Mouse (Mus musculus) kidney, postnatal 36 days (tissue): Measurements from ENCODE around the gene Evpl.

Experiments used
- DNase-seq, 2 experiments: peaks; one replicate each; pipeline ENCODE4 v3.0.0; 2021 to 2022; ENCODE audit warnings: mixed read lengths in 2 of 2

Evpl gene

GRCm38 (mm10) chr11:116255090-116255981, 17.5 kb upstream of the Evpl start:
- no peak for DNase-seq

DNA sequence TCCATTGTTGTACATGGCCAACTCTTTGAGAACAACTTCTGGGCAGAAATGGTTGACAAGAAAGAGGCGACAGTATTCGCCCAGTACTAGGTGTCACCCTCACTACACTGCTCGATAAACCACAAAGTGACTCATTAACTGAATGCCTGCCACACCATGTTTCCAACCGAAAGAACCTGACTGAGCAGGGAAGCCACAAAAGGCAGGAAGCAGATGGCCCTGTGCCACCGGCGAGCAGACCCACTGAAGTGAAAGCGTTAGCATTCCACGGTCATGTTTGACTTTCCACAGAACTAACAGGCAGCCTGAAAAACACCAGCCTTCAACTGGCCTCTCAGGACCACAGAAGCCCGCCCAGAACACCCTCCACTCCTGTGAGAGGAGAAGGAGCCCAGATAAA, 16.8 kb upstream of the Evpl start:
- peak; percentile 81 to 85 for DNase-seq

GRCm38 (mm10) chr11:116253076-116253600, 15.3 kb upstream of the Evpl start:
- peak; percentile 48 to 73 for DNase-seq

DNA sequence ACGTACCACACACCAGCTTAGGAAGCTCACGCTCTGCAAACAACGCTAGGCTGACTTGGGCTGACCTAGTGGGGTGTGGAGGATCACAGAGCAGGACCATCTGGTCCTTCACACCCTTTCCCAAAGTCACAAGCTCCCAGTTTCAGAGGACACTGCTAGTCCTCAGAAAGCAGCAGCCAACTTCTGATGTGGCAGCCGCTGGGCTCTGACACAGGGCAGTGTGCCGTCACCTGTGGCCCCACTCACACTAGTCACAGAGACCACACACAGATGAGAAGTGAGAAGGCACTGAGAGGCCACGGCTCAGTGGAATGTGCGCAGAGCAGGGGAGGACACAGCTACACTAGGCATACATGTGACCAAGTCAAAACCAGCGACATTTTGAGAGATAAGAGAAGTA, 13.0 kb upstream of the Evpl start:
- DNase-seq: no peak

- DNase-seq: peak; percentile 54 to 57
These were observed 9.8 kb upstream of the Evpl start for GRCm38 (mm10) chr11:116247502-116248222.

- peak; percentile 77 to 80 for DNase-seq
These were observed 7.7 kb upstream of the Evpl start for GRCm38 (mm10) chr11:116245616-116246015.

- peak; percentile 59 to 62 for DNase-seq
These were observed 6.7 kb upstream of the Evpl start for GRCm38 (mm10) chr11:116244580-116244979.

- DNase-seq: peak; percentile 73
These were observed 3.9 kb upstream of the Evpl start for GRCm38 (mm10) chr11:116241744-116242235.

GRCm38 (mm10) chr11:116239797-116240196, 1.9 kb upstream of the Evpl start:
- DNase-seq: peak in 1 of 2 experiments; percentile 45

GRCm38 (mm10) chr11:116234901-116235300, 3.0 kb downstream of the Evpl start:
- peak; percentile 60 to 80 for DNase-seq

DNA sequence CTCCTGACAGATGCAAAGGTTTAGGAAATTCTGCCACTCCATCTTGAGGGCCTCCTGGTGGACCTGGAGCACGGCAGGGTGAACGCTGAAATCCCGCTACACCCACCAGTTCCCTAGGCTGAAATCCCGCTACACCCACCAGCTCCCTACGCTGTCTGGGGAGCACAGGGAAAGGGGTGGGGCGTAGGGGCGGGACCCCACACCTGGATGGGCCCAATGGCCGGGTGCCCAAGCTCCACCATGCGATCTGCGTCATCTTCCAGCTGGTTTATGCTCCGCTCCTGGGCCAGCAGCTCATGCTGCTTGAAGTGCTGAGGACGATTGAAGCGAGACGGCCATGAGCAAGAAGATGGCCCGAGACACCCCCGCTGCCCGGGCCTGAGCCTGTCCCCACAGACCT, 5.5 kb downstream of the Evpl start:
- no peak for DNase-seq

DNA sequence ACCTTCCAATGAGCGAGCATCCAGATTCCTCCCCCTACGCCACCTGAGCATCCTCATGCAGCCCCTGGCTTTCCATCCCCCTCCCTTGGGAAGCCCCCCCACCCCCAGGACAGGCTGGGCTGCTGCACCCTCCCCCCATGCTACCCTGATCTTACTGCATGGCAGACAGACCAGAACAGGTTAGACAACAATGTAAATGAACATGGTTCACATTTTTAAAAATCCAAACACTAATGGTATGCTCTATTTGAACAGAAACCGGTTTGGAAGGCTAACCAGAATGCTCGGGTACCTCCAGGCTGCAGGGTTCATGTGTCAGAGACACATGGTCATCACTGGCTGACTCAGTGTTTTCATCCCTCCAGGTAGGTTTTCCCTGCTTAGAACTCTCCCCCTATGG, 9.2 kb downstream of the Evpl start:
- DNase-seq: no peak

DNA sequence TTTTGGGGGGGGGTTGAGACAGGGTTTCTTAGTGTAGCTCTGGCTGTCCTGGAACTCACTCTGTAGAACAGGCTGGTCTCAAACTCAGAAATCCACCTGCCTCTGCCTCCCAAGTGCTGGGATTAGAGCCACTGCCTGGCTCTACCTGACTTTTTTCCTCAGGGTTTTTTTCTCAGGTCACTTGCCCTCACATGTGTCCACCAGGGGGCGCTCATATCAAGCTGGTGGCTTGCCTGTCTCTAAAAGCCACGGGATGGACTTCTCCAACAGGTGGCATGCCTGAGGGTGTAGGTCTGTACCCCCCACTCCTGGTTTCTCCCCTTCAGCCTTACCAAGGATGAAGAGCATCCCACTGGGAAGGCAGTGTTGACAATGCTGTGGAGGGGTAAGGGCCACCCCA, 11.5 kb downstream of the Evpl start:
- DNase-seq: peak; percentile 85 to 96

DNA sequence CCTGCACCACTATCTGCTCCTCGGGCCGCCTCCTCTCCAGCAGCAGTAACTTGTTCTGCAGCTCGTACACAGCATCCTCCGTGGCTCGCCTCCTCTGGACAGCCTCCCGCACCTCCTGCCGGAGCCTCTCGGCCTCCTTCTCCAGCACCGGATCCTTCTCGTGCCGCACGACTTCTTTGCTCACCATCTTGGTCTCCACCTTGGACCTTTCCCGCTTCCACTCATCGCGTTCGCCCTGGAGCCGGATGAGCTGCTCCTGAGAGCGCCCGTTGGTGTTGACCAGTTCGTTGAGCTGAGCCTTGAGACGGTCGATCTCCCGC, 15.2 kb downstream of the Evpl start:
- no peak for DNase-seq

DNA sequence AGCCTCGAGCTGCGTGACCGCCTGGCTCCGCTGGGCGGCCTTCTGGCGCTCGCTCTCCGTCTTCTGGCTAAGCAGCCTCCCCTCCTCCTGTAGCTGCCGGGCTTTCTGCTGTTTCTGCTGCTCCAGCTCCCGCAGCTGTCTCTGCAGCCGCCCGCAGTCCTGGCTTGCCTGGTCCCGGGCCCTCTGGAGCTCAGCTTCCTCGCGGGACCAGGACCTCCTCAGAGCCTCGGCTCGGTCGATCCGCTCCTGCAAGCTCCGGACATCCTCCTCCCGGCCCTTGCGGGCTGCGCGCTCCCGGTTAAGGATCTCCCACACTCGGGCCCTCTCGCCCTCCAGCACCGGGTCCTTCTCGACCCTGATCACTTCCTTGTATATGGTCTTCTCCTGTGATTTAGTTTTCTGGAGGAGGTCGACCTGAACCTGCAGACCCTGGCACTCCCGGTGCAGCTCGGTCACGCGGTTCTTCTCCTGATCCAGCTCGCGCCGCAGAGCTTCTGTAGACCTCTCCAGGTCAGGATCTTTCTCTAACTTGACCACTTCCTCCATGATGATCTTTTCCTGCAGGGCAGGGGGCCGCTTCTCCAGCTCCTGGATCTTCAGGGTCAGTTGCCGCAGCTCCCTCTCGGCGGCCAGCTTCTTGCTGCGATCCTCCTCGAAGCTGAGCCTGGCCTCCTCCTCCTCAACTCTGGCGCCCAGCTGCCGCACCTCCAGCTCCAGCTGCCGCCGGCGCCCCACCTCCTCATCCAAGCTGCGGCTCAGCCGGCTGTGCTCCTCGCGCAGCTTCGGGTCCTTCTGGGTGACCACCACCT, 15.7 kb downstream of the Evpl start:
- DNase-seq: no peak

- peak; percentile 83 to 92 for DNase-seq
These were observed 18.0 kb downstream of the Evpl start for GRCm38 (mm10) chr11:116219885-116220284.

DNA sequence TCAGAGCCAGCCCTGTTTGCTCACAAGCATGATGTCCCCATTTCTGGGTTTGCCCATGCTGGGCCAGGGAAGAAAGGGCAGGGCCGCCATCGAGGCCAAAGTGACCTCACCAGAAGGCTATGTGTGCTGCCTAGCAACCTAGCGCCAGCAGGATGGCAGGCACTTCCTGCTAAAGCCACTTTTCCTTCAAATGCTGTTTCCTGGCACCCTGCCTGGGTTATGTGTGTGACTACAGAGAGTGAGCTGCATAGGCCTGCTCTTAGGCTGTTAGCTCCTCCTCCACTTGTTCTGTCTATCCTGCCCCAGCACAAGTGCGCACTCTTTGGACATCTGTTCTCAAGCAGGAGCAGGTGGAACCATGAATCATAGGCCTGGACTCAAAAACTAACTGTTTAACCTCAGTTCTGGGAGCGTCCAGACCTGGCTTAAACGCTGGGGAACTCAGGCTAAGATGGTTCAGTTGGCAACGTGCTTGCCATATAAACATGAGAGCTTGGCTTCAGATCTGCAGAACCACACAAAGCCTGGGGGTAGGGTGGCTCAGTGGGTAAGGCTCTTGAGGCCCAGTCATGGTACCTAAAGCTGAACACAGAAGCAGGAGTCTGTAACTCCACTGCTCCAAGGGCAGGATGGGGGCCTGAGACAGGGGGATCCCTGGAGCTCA, 19.0 kb downstream of the Evpl start:
- DNase-seq: peak; percentile 95 to 97

- DNase-seq: peak; percentile 64 to 87
These were observed 19.6 kb downstream of the Evpl start for GRCm38 (mm10) chr11:116218263-116218662.

DNA sequence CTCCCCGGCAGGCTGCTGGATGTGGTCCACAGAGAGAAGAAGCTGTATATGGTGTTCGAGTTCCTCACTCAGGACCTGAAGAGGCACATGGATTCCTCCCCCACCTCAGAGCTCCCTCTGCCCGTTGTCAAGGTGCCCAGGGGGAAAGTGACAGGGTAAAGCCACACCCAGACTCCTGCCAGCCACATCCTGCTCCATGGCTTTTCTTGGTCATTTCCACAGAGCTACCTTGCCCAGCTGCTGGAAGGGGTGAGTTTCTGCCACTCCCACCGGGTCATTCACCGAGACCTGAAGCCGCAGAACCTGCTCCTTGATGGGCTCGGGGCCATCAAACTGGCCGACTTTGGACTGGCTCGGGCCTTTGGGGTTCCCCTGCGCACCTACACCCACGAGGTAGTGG, 21.3 kb downstream of the Evpl start:
- DNase-seq: no peak

DNA sequence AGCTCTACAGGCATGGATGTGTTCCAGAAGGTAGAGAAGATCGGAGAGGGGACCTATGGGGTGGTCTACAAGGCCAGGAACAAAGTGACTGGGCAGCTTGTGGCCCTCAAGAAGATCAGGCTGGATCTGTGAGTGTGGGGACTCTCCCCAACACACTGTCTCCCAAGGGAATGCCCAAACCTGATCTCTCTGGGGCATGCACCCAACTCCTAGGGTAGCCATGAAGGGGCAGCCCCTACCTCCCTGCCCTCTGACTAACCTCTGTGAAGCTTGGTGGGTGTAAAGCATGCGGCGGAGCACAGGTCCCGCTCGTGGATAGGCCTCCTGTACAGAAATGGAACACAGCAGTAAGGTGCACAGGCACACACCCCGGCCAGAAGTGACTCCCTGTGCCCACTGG, 21.9 kb downstream of the Evpl start:
- no peak for DNase-seq

- peak in 1 of 2 experiments; percentile 79 for DNase-seq
These were observed 22.7 kb downstream of the Evpl start for GRCm38 (mm10) chr11:116215181-116215580.

DNA sequence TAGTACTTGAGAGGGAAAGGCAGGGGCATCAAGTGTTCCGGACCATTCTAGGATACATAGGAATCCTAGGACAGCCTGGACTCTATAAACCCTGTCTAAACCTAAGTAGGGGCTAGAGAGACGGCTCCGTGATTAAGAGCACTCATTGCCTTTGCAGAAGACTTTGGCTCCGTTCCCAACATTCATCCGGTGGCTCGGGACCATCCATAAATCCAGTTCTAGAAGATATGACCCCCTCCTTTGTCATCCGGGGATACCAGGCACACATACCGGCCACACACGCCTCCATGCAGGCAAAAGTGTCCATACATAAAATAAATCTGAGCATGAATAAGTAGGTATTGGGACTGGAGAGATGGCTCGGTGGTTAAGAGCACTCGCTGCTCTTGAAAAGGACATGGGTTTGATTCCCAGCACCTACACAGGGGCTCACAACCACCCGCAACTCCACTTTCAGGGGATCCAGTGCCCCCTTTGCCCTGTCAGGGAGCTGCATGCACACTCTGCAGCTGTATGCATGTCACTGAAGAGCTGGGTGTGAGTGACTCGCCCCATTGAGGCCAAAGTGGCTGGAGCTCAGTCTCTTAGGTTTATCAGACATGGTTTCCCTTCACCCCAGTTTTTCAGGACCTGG, 23.9 kb downstream of the Evpl start:
- no peak for DNase-seq
